Mouse (Mus musculus) Patski (cell line): ENCODE measurements at regions not wholly inside any gene's neighbourhood (a gene's known extent, or its start where the extent isn't known, plus 50 kb on each side); places are given as distances from the start of the nearest gene placed in this dataset.

ENCODE experiments used
- ATAC-seq: fragments of 100-300 bp; one replicate; pipeline ENCODE4 v1.8.0; 2021
- CTCF ChIA-PET: fragments of 350-600 bp; sonication (Branson Sonifier 250); formaldehyde crosslinking; loops from one replicate; lab custom pipeline; 2022; ENCODE audit warnings: inconsistent platforms; lab: Charles Lee
- POLR2A ChIA-PET: fragments of 350-600 bp; sonication (Branson Sonifier 250); formaldehyde crosslinking; loops from one replicate; lab custom pipeline; 2022; ENCODE audit warnings: antibody characterized with exemption, inconsistent platforms; lab: Charles Lee
- DNase-seq: peaks from one replicate; pipeline ENCODE4 v3.0.0-alpha.2; 2011; ENCODE audit warnings: low read depth, low spot score
- H3K27me3 ChIP-seq: fragments of 371-371 bp; one replicate; pipeline ENCODE4 v1.5.1; 2021
- CTCF ChIP-seq: fragments of 100-300 bp; IDR thresholded peaks from one replicate; pipeline ENCODE4 v1.5.1; 2021
- in situ Hi-C: fragments of 300-500 bp; cut with MboI; formaldehyde crosslinking; loops from 3 replicates; pipeline ENCODE4 v1.11.1; 2018; ENCODE audit warnings: low pct_unique_long_range_greater_than_20kb, mixed read lengths

DNA sequence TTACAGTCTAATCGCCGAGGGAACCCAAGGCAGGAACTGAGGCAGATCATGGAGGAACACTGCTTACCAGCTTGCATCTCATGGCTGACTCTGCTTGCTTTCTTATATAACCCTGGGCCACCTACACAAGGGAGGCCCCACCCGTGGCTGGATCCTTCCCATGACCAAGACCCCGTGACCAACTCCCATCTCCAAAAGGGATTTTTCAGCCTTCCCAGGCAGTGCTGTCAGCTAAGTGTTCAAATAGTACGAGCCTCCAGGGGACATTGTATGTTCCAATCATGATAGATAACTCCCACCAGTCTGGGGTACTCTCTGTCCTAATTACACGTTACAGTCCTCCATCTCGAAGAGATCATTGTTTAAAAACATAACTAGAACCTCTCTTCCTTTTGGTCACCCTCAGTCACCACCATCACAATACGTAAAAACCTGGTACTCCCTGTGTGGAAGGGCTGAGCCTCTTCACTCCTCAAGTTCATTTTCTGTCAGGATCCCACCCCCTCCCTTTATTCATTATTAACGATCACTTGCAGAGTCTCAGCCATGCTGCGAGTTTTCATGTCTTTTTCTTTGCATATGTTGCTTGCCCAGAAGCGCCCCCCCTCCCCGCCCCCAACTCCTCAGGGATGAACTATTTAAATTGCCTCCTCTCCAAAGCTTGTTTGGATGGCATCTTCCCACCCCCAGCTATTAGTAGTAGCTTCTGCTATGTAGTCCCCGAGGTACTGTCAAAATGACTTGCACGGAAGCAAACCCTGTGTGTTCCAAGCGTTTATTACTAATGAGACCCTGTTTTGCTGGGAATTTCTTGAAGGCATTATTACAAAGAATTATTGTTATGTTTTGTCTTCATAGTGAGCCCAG, 406.2 kb upstream of the Mmadhc start:
- CTCF ChIA-PET, result no interaction called here
- TF ChIP-seq CTCF, result no peak
- in situ Hi-C loops, result no loop called here

DNA sequence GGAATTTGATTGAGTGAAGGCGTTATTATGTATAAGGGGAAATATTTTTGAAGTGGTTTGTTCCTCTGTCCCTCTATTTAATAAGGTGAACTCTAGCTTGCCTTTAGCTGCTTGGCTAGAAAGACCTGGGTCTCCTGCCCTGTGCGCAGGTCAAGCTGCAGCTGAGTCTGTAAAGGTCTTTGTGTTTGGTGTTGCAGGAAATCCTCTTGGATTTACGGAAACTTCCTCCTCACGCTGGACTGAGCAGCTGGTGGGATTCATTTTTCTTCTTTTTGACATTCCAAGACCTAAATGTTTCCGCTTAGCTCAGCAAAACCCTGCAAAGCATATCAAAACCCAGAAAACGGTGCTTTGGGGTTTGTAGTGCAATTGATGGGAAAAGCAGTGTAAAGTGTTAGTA, 402.2 kb upstream of the Mmadhc start:
- POLR2A ChIA-PET, result no interaction called here
- no peak for TF ChIP-seq CTCF
- no peak for DNase-seq
- H3K27me3 ChIP-seq, result no peaks in the 10 kb centered on the region
- CTCF ChIA-PET, result no interaction called here
- in situ Hi-C loops, result loop anchor here (10.0 kb wide), 1 partner anchor 266 kb away; no protein-coding TSS in a partner anchor
- no peak for ATAC-seq

More for the DNA sequence above, 406.2 kb upstream of the Mmadhc start:
- DNase-seq (no peak), ATAC-seq (no peak)
- no peaks in the 10 kb centered on the region for H3K27me3 ChIP-seq
- POLR2A ChIA-PET, result no interaction called here

DNA sequence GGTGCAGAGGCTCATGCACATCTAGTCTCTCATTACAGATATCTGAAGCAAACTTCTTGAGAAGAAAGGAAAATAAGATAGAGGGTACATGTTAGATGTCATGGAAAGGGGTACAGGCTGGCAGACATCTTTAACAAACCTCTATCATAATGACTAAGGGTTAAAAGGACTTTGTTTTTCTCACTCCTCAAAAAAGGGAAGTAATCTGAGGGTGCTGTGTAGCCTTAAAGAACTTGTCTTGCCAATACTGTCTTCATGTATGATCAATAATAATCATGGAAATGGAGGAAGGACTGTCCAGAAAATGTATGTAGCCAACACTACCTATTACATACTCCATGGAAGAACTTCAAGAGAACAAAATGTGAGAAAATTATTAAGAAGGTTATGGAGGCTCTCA, 400.0 kb upstream of the Mmadhc start:
- in situ Hi-C loops, result loop anchor here (10.0 kb wide), 1 partner anchor 268 kb away; no protein-coding TSS in a partner anchor
- CTCF ChIA-PET, result interaction anchor here (0.8 kb wide), 1 partner anchor 8 kb away, joined by 3 read pairs; no protein-coding TSS in a partner anchor
- DNase-seq (no peak), ATAC-seq (no peak)
- POLR2A ChIA-PET, result no interaction called here
- no peak for TF ChIP-seq CTCF
- H3K27me3 ChIP-seq, result no peaks in the 10 kb centered on the region

DNA sequence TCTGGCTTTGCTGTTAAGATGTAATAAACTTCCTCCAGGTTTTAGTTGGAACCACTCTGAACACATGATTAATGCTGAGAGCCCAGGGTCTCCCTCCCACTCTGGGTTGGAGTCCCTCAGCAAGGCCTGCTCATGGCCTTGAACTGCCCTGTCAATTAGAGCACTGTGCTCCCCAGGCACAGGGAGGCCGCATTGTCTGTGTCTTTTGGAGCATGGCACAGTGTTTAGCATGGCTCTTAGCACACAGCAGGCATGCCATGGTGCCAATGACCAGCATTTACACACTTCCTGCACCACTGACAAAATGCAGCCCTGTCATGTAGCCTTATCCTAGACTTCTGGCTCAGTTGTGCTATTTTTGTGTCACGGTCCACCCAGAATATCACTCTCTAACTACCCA, 398.2 kb upstream of the Mmadhc start:
- DNase-seq (no peak), ATAC-seq (no peak)
- POLR2A ChIA-PET, result no interaction called here
- H3K27me3 ChIP-seq, result no peaks in the 10 kb centered on the region
- in situ Hi-C loops, result loop anchor here (10.0 kb wide), 1 partner anchor 270 kb away; no protein-coding TSS in a partner anchor
- TF ChIP-seq CTCF, result no peak
- CTCF ChIA-PET, result no interaction called here

DNA sequence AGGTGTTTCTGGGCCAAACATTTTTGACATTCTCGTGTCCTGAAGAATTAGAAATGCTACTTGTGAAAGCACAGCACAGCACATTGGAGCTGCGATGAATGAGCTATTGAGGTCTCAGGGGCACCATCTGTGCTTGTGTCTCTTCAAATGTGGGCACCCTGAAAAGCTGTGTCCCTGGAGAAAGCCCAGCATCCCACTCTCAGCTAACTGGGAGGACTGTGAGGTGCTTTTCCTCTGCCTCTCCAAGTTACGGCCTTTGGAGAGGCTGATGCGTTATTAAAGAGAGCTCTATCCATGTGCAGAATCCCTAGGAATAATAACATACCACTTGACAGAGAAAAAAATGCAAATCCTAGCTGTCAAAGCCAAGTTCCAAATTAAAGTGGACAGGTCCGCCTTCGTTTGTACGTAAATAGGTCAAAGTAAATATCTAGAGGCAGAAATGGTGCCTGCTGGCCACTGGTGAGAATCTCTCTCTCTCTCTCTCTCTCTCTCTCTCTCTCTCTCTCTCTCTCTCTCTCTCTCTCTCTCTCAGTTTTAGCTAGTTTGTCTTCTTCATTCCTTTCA, 397.3 kb upstream of the Mmadhc start:
- ATAC-seq, result no peak
- TF ChIP-seq CTCF, result no peak
- no peaks in the 10 kb centered on the region for H3K27me3 ChIP-seq
- in situ Hi-C loops, result loop anchor here (10.0 kb wide), 1 partner anchor 271 kb away; no protein-coding TSS in a partner anchor
- POLR2A ChIA-PET, result no interaction called here
- DNase-seq, result no peak
- CTCF ChIA-PET, result interaction anchor here (0.9 to 1.5 kb wide), 2 partner anchors 12 to 445 kb away, joined by 3 read pairs; no protein-coding TSS in a partner anchor

DNA sequence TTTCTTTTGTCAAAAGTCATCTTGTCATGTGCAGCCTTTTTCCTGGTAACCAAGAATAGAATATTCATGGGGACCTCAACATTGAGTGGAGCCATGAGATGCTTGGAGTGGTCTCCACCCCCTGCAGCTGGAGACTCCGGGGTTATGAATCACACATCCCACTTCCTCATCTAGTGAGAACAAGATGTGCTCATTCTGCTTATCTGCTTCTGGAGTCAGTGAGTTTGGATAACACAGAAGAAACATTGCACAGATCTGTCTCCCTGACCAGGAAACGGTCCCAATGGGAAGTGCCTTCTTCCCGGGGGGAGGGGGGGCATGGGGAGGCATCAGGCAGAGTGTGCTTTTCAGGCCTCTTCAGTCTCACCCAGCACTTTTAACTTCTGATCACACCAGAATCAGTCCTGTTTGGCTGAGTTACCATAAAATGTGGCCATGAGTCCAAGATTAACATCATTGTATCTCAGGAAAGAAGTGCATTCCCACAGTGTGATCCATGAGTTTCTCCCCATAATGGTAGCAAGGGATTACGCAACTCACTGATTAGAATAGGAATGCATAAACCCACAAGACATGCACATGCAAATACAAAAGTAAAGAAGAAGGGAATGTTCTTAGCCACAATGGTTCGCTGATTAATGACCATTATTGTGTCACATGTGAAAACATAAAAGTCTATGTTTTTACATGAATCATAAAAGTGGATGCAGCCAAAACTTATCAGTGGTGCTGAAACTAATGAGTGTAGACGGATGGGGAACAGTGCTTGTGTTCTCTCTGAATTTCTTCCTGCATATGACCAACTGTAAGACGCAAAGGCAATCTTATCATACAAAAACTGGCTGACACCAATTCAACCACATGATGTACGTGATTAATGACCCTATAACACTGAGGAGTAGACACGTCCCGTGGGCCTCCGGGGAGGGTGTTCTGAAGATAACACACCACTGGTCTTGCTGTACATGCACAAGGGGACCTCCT, 393.8 kb upstream of the Mmadhc start:
- H3K27me3 ChIP-seq, result no peaks in the 10 kb centered on the region
- DNase-seq, result no peak
- no peak for TF ChIP-seq CTCF
- in situ Hi-C loops, result loop anchor here (10.0 kb wide), 1 partner anchor 274 kb away; no protein-coding TSS in a partner anchor
- no peak for ATAC-seq
- ChIA-PET CTCF (interaction anchor here (1.2 kb wide), 1 partner anchor 12 kb away, joined by 3 read pairs; no protein-coding TSS in a partner anchor), POLR2A (interaction anchor here (1.2 kb wide), 1 partner anchor 14 kb away, joined by 3 read pairs; no protein-coding TSS in a partner anchor)

DNA sequence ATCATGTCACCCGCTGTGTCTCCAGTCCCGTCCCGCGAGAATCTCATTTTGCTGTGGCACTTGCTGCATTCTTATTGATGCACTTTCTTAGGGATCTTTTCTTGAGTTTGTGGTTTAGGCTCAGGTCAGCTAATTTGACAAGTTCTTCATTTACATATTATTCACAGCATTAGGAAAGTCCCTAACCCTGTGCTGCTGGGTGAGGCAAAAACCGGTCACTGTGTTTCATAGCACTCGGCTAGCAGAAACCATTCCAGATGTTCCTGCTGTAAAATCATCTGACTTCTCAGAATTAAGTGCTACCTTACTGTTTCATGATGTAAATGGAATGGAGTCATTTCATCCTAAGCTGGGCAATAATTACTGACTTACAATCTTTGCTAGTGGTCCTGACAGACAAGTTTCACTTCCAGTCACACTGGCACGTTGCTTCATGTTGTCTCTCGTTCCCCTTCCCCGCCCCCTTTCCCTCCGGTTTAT, 391.1 kb upstream of the Mmadhc start:
- no peaks in the 10 kb centered on the region for H3K27me3 ChIP-seq
- in situ Hi-C loops, result no loop called here
- no peak for TF ChIP-seq CTCF
- ChIA-PET CTCF (no interaction called here), POLR2A (interaction anchor here (0.7 to 1.3 kb wide), 3 partner anchors 9 to 13 kb away, joined by 3 to 8 read pairs (median 4); no protein-coding TSS in a partner anchor)
- ATAC-seq (peak; percentile 8), DNase-seq (no peak)

DNA sequence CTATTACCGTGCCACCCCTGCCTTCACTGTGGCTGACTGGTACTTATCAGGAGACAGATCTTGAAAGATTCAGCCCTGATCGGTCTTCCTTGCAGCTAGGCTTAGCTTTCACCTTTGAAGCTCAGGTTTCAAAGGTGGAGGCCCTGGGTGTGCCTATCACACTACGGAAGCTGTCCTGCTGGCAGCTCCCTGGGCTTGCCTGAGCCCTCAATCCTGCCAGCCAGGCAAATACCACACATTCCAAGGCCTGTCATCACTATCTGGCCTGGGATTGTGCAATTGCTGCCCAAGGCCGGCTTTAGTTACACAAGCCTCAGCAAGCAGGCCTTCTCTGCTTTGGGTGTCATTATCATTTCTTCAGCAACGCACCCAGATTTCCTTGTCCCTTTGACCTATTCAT, 390.6 kb upstream of the Mmadhc start:
- POLR2A ChIA-PET, result interaction anchor here (0.7 to 1.3 kb wide), 3 partner anchors 9 to 12 kb away, joined by 3 to 8 read pairs (median 4); no protein-coding TSS in a partner anchor
- ATAC-seq, result peak; percentile 99

DNA sequence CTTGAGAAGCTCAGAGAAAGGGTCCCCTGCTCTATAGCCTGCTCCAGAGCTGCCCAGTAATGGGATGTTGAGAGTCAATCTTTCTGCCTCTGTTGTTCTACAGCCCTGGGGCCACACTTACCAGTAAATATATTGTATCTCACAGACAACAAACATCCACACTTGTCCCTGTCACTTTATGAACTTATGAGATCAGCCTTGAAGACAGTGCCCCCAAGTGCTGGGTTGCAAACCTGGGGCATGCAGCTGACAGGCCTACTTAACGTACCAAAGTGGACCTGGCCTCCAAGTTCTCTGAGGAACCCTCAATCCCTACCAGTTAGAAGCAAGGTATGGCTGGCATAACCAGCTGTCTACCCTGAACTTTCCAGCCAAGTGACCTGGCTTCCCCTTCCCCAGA, 380.9 kb upstream of the Mmadhc start:
- no peaks in the 10 kb centered on the region for H3K27me3 ChIP-seq
- in situ Hi-C loops, result loop anchor here (10.0 kb wide), 1 partner anchor 467 kb away; the partner anchor contains the start of gene Rnd3
- DNase-seq, result no peak
- ChIA-PET POLR2A (interaction anchor here (1.1 kb wide), 1 partner anchor 10 kb away, joined by 3 read pairs; no protein-coding TSS in a partner anchor), CTCF (no interaction called here)
- TF ChIP-seq CTCF, result no peak
- ATAC-seq, result no peak

More for the DNA sequence above, 390.6 kb upstream of the Mmadhc start:
- in situ Hi-C loops, result no loop called here
- TF ChIP-seq CTCF, result no peak
- H3K27me3 ChIP-seq, result no peaks in the 10 kb centered on the region
- DNase-seq, result peak; percentile 66
- CTCF ChIA-PET, result no interaction called here
